Mouse (Mus musculus): ENCODE results near the gene Stk38.

The Stk38 gene

GRCm38 (mm10) chr17:28926866-28927635, 80.7 kb downstream of the Stk38 start:
- DNase-seq (ENCODE audit: inconsistent ontology term), result no peak

GRCm38 (mm10) chr17:28926380-28926779, 81.4 kb downstream of the Stk38 start:
- DNase-seq (ENCODE audit: inconsistent ontology term), result peak; percentile 57

- peak; percentile 25 for DNase-seq (ENCODE audit: inconsistent ontology term)
Measured at GRCm38 (mm10) chr17:28924957-28925595, 82.7 kb downstream of the Stk38 start.

- no peak for DNase-seq (ENCODE audit: inconsistent ontology term)
Measured at GRCm38 (mm10) chr17:28922096-28922495, 85.7 kb downstream of the Stk38 start.

- no peak for DNase-seq (ENCODE audit: inconsistent ontology term)
Measured at GRCm38 (mm10) chr17:28921086-28921485, 86.7 kb downstream of the Stk38 start.
